Mouse (Mus musculus) A20 (cell line): Measurements from ENCODE around the gene Olfr643.

Experiments
- DNase-seq: peaks from one replicate; pipeline ENCODE4 v3.0.0-alpha.2; 2011; ENCODE audit warnings: low read depth, low spot score

Gene Olfr643

DNA sequence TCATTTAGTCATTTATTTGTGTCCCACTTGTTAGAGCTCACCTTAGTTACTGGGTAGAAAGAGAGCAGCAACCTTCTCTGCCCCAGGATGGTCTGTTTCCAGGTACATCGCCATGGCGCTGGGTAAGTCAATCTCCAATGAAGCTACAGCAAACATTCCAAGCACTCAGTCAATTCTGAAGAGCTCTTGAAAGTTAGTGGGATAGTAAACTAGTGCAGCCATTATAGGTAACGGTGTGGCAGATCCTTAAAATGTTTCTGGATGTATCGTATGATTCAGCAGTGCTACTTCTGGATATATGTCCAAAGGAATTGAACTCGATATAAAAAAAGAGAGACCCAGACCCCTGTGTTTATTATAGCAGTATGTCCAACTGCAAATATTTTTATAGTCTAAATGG, at the start of gene Olfr643:
Gene Olfr643, minus strand, starts transcription at position 101 of the 400 bp plus-strand sequence.
- DNase-seq = no peak

DNA sequence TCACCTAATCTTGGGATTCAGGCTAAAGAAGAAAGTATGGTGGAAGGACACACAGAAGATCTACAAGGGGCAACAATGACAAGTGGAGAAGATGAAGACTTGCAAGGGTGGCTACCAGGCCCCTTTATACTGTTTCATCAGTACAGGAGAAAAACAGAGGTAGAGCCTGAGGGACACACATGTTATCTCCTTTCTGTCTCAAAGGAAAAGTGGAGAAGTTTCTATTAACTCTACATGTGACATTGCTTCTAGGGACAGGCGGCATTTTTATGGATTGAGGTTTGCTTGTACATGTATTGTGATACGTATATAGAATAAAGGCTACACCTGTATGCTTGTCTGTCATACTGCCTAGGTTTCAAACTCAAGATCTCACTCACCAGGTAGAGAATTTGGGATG, 46.1 kb upstream of the Olfr643 start, which contains the start of gene Olfr648:
Gene Olfr648, minus strand, starts transcription at position 101 of the 400 bp plus-strand sequence.
- no peak for DNase-seq

DNA sequence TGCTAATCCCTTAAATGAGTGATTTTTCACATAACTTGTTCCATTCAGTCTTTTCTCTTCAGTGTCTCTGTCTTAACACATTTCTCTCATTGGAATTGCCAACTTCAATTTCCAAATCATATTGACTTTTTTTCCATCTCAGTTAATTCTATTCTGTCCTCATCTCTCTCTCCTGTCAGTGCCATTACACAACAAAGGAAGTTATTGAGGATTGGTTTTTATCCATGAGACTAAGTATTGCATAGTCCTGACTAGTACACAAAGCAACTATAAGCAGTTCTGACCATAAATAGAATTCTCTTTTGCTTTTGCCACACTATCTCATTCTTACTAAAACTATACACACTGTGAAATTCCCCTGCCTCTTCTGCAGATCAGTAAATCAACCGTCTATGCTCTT, 41.9 kb upstream of the Olfr643 start:
- no peak for DNase-seq

DNA sequence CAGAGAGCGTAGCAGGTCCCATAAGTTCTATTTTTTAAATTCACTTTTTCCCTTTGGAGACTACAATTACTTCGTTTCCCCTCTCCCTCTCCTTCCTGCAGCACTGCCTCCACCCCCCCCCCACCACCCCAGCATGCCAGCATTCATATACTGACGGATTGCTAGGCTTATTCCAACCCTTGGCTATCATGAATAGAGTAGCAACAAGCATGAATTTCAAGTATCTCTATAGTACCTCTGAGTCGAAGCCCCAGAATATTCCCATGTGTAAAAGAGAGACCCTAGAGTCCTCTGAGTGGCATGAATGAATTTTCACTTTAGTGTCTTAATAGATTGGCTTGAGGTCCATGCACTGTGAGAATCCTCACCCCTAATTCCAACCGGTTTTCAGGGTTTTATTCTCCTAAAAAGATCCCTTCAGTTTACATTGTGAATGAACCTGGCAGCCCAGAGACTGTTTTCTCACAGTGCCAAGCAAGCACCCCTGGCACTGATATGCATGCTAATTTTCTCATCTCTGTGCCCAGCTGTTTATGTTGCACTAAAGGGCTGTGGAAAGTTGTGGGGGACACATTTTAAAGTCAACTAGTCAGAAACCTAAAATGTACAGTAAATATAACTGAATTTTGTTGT, 41.3 kb upstream of the Olfr643 start:
- no peak for DNase-seq

DNA sequence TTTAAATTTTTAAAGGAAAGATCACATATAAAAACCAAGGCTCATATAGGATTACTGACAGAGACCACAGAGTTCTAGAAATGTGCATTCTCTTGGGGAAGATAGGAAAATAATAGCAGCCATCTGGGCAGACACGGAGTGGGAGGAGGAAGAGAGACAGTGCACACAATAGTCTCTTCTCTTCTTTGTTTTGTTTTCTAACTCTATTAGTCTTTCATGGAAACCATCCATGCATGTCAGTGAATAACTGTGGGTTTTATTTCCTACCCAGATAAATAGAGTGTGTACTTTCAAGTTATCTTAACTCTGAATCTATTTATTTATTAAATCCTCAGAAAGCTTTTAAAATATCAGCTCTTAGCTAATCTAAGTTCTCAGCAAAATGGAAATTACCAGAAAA, 37.9 kb upstream of the Olfr643 start:
- no peak for DNase-seq

DNA sequence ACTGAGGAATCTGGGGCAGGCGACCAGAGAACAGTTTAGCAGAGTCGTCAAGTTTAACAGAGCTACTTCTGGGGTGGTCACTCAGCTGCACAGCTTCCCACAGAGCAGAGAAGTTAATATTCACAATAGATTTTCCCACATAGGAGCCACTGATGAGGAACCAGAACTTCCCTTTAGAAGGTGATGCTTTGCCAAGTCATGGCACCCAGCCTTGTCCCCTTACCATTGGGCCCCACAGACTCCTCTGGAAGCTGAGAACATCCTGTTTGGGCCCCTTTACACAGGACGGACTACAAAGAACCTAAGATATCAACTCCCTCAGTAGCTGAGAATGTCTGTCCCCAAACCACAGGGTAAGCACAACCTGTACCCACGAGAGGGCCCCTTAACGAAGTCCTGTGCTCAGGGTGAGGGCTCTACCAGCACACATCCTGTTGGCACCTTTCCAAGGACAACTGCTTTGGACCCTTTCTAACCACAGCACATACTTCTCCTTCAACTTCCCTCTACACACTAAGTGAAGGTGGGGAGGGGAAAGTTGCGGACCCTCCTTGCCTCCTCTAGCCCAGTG, 32.5 kb upstream of the Olfr643 start:
- DNase-seq = no peak

DNA sequence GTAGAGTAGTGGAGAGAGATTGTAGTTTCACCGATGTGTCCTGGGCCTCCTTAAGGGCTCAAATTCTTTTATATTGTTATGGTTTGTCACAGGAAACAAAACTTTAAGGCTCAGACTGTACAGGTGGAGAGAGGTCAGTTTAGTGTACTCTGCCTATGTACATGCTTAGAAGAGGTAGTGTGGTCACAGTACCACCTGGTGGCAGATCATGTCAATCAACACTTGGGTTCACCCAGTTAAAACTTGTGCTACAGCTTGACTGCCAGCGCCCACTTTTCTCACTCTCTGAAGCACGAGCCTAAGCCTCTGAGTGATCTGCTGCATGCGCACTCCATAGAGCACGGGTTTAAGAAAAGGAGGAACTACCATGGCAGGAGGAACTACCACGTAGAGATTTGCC, 29.9 kb upstream of the Olfr643 start:
- no peak for DNase-seq

DNA sequence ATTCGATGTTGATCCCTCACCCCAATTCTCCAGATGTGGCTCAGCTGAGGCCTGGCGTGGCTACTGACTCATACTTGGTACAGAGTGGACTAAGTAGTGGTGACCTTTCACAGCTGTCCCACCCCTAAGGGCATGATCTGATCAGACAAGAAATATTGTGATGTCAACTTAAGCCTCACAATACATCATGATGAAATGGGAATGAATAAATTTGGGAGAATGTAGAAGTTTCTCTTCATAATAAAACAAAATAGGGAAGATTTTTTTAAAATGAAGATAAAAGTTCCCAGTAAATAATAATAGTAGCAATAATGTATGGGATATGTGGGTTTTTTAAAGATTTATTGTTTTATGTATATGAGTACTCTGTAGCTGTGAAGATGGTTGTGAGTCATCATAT, 13.3 kb upstream of the Olfr643 start, which contains the start of gene Ubqlnl:
Gene Ubqlnl, minus strand, starts transcription at position 101 of the 400 bp plus-strand sequence.
- no peak for DNase-seq

DNA sequence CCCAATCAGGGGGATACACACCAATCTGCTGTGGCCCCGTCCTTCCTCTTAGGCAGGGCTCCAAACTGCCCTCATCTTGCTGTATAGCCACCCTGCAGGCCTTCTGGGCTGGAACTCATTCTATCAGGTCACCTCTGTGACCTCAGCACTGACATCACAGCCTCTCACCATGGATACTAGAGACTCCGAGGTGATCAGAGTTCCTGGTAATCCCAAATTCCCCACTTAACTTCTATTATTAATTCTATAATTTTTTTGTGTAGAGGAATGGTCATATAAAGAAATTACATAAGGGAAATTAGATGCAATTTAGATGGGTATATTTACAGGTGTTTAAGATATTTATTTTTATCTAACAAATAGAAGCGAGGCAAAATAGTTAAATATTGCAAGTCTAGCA, 6.0 kb upstream of the Olfr643 start, which contains the start of gene Ubqln3:
Gene Ubqln3, minus strand, starts transcription at position 101 of the 400 bp plus-strand sequence.
- no peak for DNase-seq

DNA sequence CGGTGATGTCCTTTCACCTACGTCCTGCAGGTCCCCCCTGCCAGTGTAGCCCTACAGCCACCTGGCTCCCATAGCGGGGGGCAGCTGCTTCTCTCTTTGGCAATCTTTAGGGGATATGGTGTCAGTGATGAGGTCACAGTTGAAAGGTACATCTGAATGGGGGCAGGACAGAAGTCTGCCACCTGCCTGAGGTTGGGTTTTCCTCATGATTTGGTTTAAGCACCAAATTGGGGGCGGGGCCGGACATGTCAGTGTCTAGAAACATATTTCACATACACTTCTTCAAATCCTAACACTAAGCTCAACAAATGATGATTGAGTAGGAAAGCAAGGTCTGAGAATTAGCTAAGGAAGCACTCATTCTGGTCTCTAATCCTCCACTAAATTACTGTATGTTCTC, 7.5 kb downstream of the Olfr643 start, which contains the start of gene Ubqln5:
Gene Ubqln5, minus strand, starts transcription at position 101 of the 400 bp plus-strand sequence.
- DNase-seq = no peak

DNA sequence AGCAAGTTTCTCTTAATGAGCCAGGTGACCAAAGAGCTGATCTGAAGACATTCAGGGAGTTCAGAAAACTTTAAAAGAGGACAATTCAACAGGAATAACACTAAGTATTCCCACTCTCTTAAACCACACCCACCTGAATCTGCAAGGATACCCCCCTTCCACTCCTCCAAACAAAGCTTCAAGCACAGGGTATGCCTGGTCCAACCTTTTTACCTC, 32.5 kb downstream of the Olfr643 start, which contains the start of gene Olfr646:
Gene Olfr646, plus strand, starts transcription at position 117 of the 216 bp plus-strand sequence.
- no peak for DNase-seq

DNA sequence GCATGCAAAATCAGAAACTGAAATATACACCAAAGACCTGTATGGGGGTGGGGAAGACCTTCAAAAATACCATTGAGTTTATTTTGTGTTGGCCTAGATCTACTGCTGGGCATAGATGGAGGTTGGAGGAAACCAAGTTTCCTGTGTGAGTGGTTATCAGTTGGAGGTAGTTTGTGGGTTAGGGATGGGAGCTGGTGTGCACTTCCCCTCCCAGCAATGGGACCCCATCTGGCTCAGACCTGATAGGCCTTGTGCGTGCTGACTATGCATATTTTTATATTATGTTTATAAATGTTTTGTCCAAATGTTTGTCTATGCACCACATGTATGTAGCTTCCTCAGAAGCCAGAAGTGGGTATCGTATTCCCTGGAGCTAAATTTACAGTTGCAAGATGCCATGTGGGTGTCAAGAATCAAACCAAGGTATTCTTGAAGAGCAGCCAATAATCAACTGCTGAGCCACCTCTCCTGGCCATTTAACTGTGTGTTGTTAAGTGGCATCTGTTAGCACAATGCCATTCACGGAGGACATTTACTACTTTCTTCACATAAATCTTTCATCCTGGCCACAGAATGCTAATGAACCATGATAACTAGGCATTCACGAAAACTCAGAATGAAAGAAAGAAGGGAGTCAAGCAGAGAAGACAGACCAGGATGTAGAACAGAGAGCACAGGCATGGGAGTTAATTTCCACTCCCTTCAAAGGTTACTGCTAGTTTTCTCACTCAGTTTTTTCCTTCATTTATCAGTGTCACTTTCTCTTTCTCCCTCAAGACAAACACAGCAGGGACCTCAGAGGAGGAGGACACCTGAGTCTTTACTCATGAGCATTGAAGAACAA, 33.1 kb downstream of the Olfr643 start:
- no peak for DNase-seq

DNA sequence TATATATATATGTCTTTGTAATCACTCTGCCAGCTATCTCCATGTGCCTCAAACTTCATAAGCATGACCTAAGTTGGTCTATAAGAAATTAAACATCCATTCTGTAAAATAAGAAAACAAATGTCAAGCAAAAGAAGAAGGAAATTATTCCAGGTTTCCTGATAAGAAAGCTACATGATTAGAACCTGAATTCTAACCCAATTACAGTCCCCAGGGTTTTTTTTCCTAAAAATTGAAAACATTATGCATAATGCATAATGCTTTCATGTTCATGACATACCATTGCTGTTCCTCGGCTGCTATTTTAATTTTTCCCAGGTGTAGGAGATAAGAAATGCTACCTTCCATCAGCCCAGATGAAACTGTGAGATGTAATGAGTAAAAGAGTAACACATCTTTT, 51.8 kb downstream of the Olfr643 start, which contains the start of gene Olfr645:
Gene Olfr645, minus strand, starts transcription at position 101 of the 400 bp plus-strand sequence.
- DNase-seq = no peak

DNA sequence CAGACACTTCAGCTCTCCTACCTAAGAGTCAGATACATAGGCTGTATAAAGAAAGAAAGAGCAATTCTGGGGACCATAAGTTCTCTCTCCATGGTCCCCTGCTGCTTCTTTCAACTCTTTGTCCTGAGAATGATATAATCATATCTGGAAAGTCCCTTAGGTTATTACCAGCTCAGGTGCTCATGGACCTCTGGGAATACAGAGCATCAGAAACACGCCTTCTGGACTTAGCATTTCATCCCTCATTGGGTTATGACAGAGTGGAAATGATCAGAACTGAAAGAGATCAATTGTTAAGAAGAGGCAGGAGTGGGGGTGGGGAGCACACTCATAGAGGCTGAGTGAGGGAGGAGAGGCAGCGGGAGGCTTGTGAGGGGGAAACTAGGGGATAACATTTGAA, 65.4 kb downstream of the Olfr643 start, which contains the start of gene Olfr644:
Gene Olfr644, minus strand, starts transcription at position 101 of the 400 bp plus-strand sequence.
- no peak for DNase-seq

DNA sequence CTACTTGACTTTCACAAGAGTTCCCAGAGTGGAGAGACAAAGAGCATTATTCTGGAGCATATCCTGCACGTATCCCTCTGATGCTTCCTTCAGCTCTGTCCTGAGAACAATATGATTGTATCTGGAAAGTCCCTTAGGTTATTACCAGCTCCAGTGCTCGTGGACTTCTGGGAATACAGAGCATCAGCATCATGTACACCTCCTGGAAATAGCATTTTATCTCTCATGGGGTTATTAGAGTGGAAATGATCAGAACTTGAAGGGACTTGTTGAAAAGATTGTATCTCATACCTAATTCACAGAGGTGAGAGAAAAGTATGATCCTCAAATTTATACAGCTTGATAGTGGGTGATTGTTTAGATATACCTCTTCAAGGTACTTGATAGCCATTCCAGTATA, 75.9 kb downstream of the Olfr643 start, which contains the start of gene 4930516K23Rik:
Gene 4930516K23Rik, minus strand, starts transcription at position 101 of the 400 bp plus-strand sequence.
- no peak for DNase-seq

DNA sequence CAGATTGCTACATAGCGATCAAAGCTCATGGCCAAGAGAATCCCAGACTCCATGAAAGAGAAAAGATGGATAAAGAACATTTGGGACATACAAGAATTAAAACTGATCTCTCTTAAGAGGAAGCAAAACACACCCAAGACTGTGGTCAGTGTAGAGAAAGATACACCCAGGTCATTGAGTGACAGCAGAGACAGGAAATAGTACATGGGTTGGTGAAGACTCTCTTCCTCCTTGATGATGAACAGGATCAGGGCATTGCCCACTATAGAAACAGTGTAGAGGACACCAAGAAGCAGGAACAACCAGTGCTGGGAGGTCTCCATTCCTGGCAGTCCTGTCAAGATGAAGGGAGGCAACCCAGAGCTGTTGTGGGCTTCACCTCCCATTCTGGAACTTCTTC, 78.0 kb downstream of the Olfr643 start:
- no peak for DNase-seq

DNA sequence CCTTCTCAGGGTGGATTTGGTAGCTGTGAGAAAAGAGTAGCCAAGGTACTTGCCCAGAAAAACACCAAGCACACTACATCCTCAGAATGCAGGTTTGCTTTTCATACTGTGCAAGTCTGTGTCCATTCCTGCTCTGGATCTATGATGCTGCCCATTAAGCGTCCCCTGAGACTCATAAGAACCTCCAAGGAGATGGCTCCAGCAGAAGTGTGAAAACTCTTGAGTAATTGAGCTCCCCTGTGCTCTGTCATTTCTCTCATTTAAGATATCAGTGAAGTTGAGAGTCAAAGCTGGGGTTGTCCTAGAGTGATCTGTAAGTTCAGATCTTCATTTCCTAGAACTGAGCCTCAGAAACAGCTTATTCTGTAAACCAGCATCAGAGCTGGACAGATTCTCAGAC, 84.6 kb downstream of the Olfr643 start, which contains the start of gene Olfr642:
Gene Olfr642, minus strand, starts transcription at position 101 of the 400 bp plus-strand sequence.
- DNase-seq = no peak

DNA sequence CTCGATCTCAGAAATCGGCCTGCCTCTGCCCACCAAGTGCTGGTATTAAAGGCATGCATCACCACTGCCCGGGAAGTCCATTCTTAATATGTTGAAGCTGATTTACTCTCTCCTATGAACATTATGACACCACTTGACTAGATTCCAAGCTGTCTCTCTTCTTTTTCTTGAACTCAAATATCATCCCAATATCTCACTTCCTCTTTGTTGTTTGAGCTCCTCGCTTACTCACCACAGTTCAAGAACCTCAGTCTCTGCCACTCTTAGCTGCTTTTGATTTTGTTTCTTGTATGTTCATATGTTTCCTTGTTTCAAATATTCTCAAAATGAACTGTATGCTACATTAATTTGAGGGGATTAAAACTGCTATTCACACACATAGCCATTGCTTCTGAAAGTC, 86.5 kb downstream of the Olfr643 start:
- no peak for DNase-seq

DNA sequence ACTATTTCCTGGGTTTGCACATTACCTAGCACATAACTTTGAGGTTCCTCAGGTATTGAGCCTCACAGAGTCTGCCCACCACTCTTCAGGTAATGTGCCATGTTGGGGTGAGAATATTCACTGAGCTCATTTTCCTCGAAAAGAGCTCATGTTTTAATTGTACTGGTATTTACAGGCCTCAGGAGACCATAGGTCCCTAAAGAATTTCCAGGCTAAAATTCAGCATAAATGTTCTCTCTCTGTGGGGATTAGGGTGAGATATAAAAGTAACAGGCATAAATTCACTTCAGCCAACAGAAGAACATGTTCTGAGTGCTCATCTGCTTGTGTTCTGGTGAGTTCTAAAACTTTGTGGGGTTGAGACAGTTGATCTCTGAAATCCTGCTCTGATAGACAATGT, 102.1 kb downstream of the Olfr643 start, which contains the start of gene Olfr641:
Gene Olfr641, plus strand, starts transcription at position 301 of the 400 bp plus-strand sequence.
- no peak for DNase-seq

DNA sequence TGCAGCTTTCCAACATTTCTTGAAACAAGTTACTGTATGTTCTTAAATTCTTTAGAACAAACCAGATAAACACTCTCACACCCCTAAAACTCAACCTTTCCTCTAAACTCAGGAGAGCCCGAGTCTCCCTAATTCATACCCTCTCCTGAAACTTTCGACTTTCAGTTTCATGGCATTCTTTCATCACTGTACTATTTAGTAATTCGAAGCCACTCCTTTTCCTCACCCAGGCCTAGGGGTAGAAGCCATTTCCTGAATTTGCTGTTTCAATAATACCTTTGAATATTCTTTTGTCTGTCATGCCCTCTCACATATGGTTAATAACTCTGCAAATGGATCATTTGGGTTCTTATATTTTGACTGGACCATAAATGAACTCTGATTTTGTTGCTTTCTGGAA, 110.2 kb downstream of the Olfr643 start:
- DNase-seq = no peak

DNA sequence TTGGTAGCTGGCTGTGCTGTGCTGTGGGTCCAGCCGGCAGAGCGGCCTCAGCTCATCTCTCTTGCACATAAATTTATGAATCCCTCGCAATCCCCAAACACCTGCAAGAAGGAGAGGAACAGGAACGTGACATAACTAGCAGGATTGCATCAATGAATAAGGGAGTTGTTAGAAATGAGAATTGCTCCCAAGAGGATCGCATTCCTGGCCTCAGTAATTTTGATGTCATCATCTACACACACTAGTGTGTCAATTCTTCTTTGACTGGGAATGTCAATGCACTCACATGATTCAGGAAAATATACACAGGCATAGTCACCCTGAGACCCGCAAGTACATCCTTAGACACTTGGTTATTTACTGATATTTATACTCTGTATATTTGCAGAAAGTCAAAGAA, 111.7 kb downstream of the Olfr643 start, which contains the start of gene Olfr640:
Gene Olfr640, minus strand, starts transcription at position 101 of the 400 bp plus-strand sequence.
- DNase-seq = no peak

DNA sequence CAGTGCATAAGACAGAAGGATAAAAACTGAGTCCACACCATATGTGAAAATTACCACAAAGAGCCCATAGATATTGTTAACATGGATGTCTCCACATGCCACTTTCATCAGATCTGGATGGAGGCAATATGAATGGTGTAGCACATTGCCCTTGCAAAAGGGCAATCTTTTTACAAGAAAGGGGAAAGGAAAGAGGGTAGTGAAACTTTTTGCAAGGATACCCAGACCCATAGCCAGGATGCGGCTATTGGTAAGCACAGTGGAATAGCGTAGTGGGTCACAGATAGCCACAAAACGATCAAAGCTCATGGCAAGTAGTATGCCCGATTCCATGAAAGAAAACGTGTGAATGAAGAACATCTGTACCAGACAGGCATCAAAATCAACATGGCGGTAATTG, 115.6 kb downstream of the Olfr643 start:
- DNase-seq = no peak
